Mouse (Mus musculus) thymus, postnatal 10 days (tissue): ENCODE measurements around the gene Arhgap11a.
A peak's percentile ranks its signal among the peaks of the same experiment; 100 is the strongest.

ENCODE experiments used
- DNase-seq, 2 experiments: peaks; one replicate each; pipeline ENCODE4 v3.0.0; 2021; ENCODE audit warnings: low spot score in 2 of 2

Gene Arhgap11a

DNA sequence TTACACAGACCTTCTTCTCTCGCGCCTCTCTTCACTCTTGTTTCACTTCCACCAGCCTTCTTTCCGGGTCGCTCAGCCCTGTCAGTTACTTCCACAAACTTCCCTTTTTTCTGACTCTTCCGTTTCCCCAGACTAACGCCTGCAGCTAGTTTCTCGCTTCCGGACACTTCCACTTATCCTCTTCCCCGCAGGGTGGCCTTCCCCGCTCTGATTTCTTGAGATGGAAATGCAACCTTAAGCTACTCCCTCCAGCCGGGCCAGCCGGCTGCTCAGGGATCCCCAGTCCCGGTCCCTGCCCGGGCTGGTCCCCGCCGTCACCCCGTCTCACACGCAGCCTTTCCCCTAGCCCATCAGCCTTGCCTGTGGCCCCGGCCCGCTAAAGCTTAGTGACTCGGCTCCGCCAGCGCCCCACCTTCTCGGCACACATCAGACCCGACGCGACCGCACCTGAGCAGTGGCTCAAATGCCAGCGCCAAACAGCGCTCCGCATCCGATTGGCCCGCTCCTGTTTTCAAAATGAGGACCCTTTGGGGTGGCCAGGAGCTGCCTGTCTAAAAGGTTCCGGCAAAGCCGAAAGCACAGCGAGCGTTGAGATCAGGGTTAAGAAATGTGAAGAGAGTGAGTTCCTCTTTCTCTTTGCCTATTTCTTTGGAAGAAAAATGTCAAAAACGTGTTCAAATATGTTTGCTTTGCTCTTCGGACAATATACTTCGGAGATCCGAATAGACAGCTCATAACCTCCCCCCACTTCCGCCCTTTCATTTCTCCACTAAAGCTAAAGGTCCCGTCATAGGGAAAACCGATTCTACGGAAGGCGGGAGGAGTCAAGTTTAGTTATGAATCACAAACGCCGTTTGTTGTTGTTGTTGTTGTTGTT lies at the start of gene Arhgap11a:
Gene Arhgap11a (minus strand): TSS at position 417 of the 877 bp plus-strand sequence.
- DNase-seq = peak; percentile 88 to 89

DNA sequence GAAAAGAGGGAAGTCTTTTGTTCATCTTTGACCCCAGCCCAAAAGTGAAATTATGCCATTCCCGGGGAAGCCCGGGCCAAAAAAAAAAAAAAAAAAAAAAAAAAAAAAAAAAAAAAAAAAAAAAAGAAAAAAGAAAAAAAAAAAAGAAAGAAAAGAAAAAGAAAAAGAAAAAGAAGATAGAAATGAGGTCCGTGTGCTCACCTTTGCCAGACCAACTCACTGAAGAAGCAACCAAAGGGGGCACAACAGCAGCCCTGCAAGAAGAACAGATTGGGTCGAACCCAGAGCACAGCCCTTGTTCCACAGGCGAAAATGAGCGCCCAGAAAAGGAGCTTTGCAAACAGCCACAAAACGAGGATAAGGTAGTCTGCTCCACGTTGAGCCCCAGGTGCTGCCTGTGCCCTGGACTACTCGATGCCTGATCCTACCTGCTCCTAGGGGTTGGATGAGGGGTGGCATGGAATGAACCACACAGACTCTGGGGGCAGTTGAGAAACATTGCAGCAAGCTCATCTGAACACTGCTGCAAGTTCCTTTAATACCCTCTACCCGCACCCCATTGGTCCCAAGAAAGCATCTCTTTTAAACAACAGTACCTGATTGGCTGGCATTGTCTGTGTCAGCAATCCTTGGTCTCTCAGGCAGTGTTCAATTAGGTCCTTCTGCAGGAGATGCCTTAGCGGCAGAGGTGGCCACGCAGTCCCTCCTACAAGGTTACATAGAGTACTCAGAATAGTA lies 45.1 kb upstream of the Arhgap11a start:
- DNase-seq = no peak

DNA sequence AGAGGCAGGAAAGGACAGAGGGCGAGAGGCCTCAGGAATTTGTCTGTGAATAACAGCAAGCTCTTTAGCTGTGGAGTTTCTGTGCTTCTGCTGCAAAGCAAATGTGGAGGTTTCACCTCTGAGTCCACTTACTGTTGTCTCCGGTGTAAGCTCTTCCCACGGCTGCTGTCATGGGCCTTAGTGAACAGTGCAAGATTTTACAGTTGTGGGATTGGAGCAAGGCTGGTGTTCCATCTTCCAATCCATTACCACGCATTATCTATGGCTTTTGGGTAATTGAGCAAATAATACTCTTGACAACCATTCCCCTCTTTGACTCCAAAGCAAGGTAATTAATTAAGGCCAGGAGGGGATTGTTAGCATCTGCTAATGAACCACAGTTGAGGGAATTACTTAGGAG lies 38.7 kb upstream of the Arhgap11a start:
- no peak for DNase-seq

DNA sequence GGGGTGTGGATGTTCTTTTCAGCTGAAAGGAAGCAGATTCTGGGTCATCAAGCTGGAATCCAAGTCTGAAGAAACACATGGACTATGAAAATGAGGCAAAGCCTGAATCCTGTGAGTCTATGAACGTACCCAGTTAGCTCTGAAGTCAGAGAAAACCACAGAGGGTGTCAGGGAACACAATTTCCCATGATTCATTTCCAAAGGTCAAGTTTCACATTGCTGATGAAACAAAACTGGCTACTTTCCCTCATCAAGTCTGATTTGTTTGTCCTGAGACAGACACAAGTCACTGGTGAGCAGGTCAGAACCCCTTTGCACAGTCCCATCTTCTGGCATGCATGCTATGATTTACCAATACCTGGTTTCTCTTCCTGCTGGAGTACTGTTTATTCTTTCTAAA lies 37.6 kb upstream of the Arhgap11a start:
- DNase-seq = no peak

DNA sequence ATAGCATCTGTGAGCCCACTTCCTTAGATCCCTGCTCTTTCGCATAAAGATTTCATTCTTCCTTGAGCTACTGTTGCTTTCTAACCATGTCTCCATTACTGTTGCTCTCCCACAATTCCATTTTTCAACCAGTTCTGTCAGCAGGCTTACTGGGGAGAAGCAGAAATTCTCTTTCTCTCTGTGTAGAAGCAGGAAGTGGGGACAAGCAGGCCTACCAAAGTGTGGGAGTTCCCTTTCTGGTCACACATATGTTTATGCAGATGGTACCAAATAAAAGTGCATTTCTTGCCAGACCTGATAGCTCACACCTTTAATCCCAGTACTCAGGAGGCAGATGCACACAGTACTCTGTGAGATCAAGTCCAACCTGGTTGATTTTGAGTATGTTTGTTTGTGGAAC lies 21.7 kb upstream of the Arhgap11a start:
- no peak for DNase-seq

DNA sequence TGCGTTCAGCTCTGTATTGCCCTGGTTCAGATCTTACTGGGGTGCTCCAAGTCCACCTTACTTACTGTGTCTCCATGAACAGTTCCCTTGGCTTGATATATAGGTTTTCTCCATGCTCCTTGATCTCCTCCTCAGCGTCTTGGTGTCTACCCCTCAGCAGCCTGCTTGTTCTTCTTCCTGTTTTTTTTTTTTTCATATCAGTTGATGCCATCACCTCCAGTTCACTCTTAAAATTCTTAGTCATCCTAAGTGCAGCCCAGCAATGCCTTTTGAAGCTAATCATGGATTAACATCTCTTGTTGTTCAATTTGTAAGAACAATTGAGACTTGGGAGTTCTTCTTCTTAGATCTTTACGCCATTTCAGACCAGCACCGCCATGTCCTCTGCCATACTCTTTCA lies 19.9 kb upstream of the Arhgap11a start:
- no peak for DNase-seq

DNA sequence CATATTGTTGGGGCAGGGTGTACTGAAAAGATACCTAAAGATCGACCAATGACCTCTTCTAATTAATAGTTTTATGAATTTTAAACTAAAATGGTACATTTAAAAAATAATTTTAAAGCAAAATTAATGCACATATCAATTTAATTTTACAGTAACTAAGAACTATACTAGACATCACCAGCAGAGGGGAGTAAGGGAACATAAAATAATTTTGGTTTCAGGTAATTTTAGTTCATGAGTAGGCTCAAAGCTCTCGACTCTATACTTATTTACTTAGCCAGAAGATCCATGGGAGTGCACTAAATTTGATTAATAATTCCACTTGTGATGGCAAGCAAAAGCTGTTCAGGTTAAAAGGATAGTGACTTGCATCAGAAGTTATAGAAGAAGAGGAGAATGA lies 17.7 kb upstream of the Arhgap11a start:
- no peak for DNase-seq

DNA sequence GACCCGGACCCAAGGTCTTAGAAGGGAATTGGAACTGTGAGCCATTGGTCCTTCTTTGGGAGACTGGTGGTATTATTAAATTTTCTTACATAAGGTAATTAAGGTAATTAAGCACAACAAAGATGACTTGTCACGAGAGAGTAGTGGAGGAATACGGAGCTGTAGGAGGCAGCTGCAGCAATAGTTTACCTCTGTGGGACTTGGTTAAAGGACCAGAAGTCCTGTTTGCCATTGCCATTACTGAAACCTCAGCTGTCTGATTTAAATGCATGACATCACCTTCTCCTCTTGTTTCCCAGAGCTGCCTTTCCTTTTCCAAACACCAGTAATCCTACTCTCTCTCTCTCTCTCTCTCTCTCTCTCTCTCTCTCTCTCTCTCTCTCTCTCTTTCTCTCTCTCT lies 680 bp upstream of the Arhgap11a start:
- DNase-seq = no peak

DNA sequence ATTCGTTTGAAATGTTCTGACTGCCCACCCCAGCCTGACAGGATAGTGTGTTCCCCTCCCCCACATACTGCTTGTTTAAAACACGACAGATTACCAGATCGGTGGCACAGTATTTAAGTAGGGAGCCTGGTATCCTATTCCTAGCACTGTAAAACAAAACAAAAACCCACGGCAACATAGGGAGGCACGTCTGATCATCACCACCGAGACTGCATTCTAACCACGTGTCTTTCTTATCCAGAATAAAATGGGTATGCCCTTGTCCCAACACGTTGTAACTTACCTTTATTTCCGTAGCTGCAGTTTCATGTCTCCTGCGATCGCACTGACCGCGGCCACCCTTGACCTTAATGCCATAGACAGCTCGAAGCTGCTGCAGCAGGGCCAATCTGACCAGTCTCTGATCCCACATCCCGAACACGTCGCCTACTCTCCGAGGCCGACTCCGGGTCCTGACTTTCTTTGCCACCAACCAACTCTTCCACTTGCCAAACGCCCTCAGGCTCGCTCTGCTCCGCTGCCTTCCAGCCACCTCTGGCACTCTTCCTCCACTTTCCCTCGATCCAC lies 700 bp downstream of the Arhgap11a start:
- peak in 1 of 2 experiments; percentile 28 for DNase-seq

DNA sequence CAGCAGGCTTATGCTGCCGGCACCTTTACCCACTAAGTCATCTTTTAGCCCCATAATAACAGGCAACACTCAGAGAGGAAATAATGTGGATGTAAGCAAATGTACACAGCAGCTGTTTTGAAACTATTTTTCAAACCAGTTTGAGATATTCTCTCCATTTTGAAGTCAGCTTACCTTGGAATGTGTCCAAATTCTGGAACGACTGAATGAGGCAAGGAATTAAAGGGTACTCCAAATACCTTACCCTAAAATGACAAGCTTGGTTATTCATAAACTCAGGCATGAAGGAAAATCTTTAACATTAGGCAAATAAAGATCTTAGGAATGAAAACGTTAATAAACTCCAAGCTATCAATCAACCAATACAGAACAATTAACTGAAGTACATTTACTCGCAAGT lies 3.4 kb downstream of the Arhgap11a start:
- DNase-seq = no peak

DNA sequence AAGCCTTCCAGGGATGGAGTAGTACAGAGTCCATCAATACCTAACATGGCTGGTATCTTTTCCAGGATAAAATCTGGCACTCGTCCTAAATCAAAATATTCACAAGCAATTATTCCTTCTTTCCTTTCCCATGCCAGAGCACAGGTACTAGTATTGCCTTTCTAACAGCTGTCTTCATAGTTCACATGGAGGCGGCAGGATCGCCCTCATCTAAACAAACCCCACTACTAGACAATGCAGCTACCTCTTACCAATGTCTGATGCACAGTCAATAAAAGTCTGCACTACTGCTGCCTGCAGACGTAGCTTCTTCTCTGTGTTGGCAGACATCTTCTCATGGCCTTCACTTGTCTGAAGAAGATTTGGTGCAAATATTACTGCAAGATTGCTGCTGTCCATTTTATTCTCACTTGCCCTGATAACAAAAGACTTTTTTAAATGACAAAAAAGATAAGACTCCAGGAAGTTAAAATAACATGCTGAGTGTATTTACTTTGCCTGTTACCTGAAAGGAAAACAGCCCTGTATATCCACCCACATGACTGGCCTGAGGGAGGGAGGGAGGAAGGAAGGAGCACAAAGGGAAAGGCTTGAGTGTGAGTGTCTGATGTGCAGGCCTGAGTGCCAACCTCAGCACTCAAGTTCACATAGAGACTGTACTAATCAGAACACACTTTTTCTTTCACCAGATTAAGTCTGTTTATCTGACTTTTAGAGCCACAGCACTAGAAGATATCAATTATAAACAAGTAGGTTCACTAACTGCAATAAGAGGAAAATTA lies 6.6 kb downstream of the Arhgap11a start:
- no peak for DNase-seq

DNA sequence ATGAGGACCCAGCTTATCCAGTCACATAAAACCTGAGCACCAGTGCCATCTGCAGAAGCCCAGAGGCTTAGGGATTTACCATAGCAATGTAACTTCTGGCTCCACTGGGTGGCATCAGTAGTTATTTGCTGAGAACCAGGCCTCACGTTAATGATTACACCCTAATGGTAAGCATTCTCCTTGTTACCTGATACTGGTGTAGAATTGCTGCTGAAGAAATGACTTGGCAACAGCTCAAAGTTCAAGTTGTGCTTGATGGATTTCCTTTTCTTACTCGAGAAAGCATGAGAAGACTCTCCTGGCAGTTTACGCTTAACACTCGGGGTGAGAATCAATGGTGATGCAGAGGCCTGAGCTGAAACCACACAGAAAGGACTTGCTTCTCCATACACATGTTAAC lies 9.0 kb downstream of the Arhgap11a start:
- no peak for DNase-seq

DNA sequence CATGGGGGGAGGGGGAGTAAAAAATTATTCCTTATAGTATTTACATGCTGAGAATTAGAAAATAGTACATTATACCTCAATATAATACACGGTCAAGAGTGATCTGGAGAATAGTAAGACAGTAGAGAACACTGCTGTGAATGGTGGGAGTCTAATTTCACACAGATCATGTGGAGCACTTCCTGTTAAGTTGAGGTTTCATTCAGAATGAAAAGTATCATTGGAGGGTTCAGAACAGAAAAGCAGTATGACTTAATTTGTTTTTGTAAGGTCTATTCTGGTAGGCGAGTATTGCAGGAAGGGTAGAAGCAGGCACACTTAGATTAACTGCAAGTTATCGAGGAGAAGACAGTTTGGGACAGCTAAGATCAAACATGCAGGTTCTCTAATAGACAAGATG lies 13.2 kb downstream of the Arhgap11a start:
- DNase-seq = no peak

DNA sequence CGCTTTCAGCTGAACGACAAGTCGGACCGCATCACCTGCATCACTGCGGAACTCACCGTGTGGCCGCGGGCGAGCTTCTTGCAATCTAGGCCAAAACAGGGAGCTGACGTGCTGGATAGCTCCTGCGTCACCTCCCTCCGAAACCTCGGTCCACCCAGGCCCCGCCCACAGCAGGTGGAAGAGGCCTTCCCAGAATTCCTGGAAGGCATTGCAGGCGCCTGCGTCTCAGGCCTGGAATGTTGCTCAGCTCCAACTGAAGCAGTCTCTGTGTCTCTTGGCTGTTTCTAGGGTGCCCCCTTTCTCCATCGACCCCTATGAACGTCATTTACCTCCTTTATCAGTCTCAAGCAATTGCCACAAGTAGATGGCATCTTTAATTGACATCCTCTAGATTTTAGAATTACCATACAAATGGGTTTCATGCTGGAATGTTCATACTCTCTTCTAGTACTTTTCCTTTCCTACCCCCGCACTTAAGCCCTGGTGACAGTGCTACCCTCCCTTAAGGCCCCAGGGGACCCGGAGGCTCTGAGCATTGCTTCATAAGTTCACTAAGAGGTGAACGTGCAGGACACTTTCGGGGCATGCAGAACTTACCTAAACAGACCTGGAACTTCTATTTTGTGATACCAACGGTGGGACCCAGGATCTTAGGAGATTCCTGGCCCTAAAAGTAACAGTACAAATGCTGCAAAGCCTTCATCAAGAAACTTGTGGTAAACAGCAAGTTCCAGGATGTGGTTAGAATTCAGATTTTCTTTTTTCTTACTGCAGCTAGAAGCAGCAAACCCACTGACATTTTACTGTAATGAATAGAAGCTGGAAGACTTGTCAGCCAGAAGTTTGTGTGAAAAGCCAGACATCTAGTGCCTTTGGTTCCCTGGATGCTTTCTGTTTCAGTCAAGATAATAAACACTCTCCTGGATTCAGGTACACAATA lies 19.2 kb downstream of the Arhgap11a start, which contains the start of gene Scg5:
Gene Scg5 (minus strand): TSS at position 179 of the 940 bp plus-strand sequence.
- DNase-seq = no peak

DNA sequence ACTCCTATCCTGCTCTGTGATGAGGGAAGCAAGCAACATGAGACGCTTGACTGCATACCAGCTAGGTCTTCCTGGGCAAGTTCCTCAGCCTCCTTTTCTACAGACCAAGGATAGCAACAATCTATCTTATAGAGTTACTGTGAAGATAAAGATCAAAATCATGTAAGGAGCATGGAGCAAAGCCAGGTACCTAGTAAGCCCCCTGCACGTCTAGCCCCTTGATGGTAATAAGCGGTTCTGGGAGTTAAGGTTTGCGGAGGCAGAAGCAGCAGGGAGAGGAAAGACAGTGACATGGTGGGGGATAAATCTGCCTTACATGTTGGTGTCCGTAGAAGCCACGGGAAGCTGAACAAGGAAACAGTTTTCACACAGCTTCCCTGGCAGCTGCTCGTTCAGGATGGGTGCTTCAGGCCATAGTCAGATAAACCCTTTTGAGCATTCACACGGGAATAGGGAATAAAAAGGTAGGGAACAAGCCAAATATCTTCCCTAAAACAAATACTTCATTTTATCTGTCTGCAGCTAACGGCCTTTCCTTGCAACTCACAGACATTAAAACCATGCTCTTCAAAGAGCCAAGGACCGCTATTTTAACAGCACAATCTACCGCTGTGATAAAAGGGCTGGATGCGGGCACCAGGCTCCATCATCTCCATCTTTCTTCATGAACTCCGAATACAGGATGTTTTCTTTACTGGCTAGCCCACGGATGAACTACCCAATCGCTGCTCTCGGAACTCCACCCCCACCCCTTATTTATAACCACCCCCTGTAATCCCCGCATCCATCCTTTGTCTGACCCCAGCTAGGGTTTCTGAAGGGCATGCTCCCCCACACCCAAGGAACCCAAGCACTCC lies 20.1 kb downstream of the Arhgap11a start:
- DNase-seq = no peak

DNA sequence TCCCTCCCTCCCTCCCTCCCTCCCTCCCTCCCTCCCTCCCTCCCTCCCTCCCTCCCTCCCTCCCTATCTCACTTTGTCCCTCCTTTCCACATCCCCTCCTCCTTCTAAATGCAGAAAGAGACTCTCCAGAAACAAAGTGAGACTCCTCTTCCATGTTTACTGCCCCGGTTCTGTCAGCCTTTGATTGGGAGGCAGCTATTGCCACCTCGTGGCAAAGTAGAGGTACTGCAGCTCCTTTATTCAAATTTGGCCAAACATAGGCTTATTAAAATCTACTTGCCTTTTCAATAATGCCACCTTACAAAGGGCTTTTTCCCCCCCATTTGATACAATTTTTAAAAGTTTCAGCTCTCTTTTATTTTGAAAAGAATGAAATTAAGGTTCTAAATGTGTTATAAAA lies 24.6 kb downstream of the Arhgap11a start:
- DNase-seq = peak in 1 of 2 experiments; percentile 20

DNA sequence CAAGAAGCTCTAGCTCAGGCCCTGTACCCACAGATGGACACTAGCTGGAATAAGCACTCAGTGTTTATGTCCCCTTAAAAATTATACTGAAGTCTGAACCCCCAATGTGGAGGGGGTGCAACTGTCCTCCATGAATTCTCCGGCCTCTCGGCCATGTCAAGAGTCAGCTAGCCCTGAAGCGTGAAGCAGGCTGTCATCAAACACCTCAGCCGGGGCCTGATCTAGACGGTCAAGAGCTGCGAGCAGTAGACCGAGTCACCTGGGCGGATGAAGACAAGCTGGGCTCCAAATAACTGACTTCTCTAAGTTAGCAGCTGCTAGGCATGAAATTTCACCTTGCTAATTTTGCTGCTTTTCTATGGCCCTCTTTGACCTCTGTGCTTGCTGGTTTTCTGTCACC lies 26.1 kb downstream of the Arhgap11a start:
- DNase-seq = no peak

DNA sequence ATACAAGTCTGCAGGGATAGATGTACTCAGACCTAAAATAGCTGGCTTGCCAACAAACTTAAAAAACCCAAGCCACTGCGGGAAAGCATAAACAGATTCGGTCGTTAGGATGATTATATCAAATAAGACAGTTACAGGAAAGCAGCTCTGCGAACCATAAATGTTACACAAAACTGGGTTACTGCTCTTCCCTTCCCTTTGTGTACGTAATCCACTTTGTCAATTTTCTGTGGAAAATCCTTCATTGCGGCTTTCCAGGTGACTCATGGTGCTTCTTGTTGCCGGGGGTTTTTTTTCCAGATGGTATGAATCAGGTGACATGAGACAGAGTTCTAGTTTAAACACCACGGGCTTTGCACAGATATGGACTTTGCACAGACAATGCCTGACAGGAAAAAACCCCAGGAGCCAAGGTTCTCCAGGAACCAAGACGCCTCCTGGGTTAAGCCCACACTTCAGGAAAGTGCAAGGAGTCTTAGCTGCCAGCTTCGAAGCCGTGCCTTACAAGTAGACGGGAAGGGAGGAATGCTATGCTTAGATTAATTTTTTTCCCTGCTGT lies 27.2 kb downstream of the Arhgap11a start:
- no peak for DNase-seq

DNA sequence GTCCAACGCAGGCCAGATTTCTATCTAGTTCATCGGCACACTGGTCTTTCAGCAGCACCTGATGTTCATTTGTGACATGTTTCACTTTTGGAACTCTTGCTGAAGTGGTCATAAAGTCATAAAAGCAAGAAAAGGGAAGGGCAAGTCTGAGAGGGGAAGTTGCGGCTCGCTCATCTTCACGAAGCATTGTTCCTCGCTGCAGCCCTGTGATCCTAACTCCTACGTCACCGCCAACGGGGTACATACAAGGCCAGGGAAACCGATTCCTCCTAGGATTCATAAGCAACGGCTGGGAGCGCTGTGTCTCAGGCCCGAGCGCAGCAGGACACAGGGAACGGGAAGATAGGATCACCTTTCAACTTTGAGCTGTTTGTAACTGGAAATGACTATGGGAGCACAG lies 28.3 kb downstream of the Arhgap11a start:
- DNase-seq = no peak
